Mouse (Mus musculus): ENCODE measurements around the gene Fam25c. TPM values are rescaled to one million over a fixed set of nuclear protein-coding genes. Genes with fewer than 3 reads are reported as not detected.
"Not testable (repeated sequence)": the region's sequence is repeated elsewhere in the genome, so short reads cannot be mapped to it uniquely, and the experiment has no call there.

Gene Fam25c
- polyA plus RNA-seq, 1 experiment from 2014 or later = not detected

GRCm38 (mm10) chr14:34327618-34328017 lies 27.6 kb downstream of the Fam25c start:
- DNase-seq (ENCODE audit: low spot score, missing footprints) (no peak), ATAC-seq (ENCODE audit: low FRiP score) (no peak)
- Histone ChIP-seq H3K4me3 (ENCODE audit: low read depth, low read length) (no peak overlapping the region), H3K4me2 (no peak overlapping the region), H3K9me3 (ENCODE audit: control insufficient read depth, low read length) (no peaks in the 10 kb centered on the region), H3K4me1 (ENCODE audit: control insufficient read depth, insufficient read depth, low read length) (no peaks in the 10 kb centered on the region), H3K27me3 (ENCODE audit: control insufficient read depth, insufficient read depth, low read length) (no peaks in the 10 kb centered on the region), H3K9ac (ENCODE audit: low read length) (no peak overlapping the region), H3K36me3 (ENCODE audit: control insufficient read depth, insufficient read depth, low read length) (peaks cover 13% of the 10 kb centered on the region; the same call in 1 of the 2 replicates), H3K27ac (ENCODE audit: low read depth, low read length) (no peak overlapping the region)
- 82% methylated on average over 1 of the region's 1 CpGs for WGBS

- peaks cover 10% of the 10 kb centered on the region; the same call in 1 of the 2 replicates for H3K36me3 ChIP-seq (ENCODE audit: control insufficient read depth, insufficient read depth, low read length)
- H3K27ac ChIP-seq (ENCODE audit: low read depth, low read length) = no peak overlapping the region
- DNase-seq (ENCODE audit: low spot score, missing footprints) (peak; percentile 68), ATAC-seq (ENCODE audit: low FRiP score) (no peak)
- no peak overlapping the region for H3K9ac ChIP-seq (ENCODE audit: low read length)
- 90% methylated on average over 3 of the region's 3 CpGs for WGBS
- no peaks in the 10 kb centered on the region for H3K27me3 ChIP-seq (ENCODE audit: control insufficient read depth, insufficient read depth, low read length)
- H3K4me2 ChIP-seq = no peak overlapping the region
- no peaks in the 10 kb centered on the region for H3K9me3 ChIP-seq (ENCODE audit: control insufficient read depth, low read length)
- H3K4me1 ChIP-seq (ENCODE audit: control insufficient read depth, insufficient read depth, low read length) = no peaks in the 10 kb centered on the region
- no peak overlapping the region for H3K4me3 ChIP-seq (ENCODE audit: low read depth, low read length)
Observed at GRCm38 (mm10) chr14:34326606-34327005, 28.6 kb downstream of the Fam25c start.

GRCm38 (mm10) chr14:34323576-34324085 lies 31.6 kb downstream of the Fam25c start:
- H3K27ac ChIP-seq (ENCODE audit: low read depth, low read length) = no peak overlapping the region
- H3K9me3 ChIP-seq (ENCODE audit: control insufficient read depth, low read length) = no peaks in the 10 kb centered on the region
- no peak overlapping the region for H3K9ac ChIP-seq (ENCODE audit: low read length)
- H3K27me3 ChIP-seq (ENCODE audit: control insufficient read depth, insufficient read depth, low read length) = no peaks in the 10 kb centered on the region
- DNase-seq (ENCODE audit: low spot score, missing footprints) = no peak
- H3K4me1 ChIP-seq (ENCODE audit: control insufficient read depth, insufficient read depth, low read length) = no peaks in the 10 kb centered on the region
- no peak overlapping the region for H3K4me3 ChIP-seq (ENCODE audit: low read depth, low read length)
- no peak for ATAC-seq (ENCODE audit: low FRiP score)
- H3K4me2 ChIP-seq = no peak overlapping the region
- H3K36me3 ChIP-seq (ENCODE audit: control insufficient read depth, insufficient read depth, low read length) = peaks cover 10% of the 10 kb centered on the region; the same call in 1 of the 2 replicates
- 93% methylated on average over 5 of the region's 5 CpGs for WGBS

- Histone ChIP-seq H3K4me1 (ENCODE audit: control insufficient read depth, insufficient read depth, low read length) (peaks cover 3% of the 10 kb centered on the region), H3K36me3 (ENCODE audit: control insufficient read depth, insufficient read depth, low read length) (peaks cover 4% of the 10 kb centered on the region; the same call in 1 of the 2 replicates), H3K4me2 (no peak overlapping the region), H3K4me3 (ENCODE audit: low read depth, low read length) (no peak overlapping the region), H3K27ac (ENCODE audit: low read depth, low read length) (no peak overlapping the region), H3K27me3 (ENCODE audit: control insufficient read depth, insufficient read depth, low read length) (no peaks in the 10 kb centered on the region), H3K9me3 (ENCODE audit: control insufficient read depth, low read length) (no peaks in the 10 kb centered on the region), H3K9ac (ENCODE audit: low read length) (no peak overlapping the region)
- DNase-seq (ENCODE audit: low spot score, missing footprints) (no peak), ATAC-seq (ENCODE audit: low FRiP score) (no peak)
Observed at GRCm38 (mm10) chr14:34318113-34318512, 37.1 kb downstream of the Fam25c start.

GRCm38 (mm10) chr14:34317431-34317830 lies 37.8 kb downstream of the Fam25c start:
- ATAC-seq (ENCODE audit: low FRiP score) (no peak), DNase-seq (ENCODE audit: low spot score, missing footprints) (no peak)
- Histone ChIP-seq H3K9me3 (ENCODE audit: control insufficient read depth, low read length) (no peaks in the 10 kb centered on the region), H3K36me3 (ENCODE audit: control insufficient read depth, insufficient read depth, low read length) (0 out of 2 replicates have a peak, but pooled peaks cover 3% of the 10 kb centered on the region), H3K27me3 (ENCODE audit: control insufficient read depth, insufficient read depth, low read length) (no peaks in the 10 kb centered on the region), H3K4me3 (ENCODE audit: low read depth, low read length) (no peak overlapping the region), H3K4me2 (no peak overlapping the region), H3K9ac (ENCODE audit: low read length) (no peak overlapping the region), H3K4me1 (ENCODE audit: control insufficient read depth, insufficient read depth, low read length) (peaks cover 9% of the 10 kb centered on the region), H3K27ac (ENCODE audit: low read depth, low read length) (no peak overlapping the region)
- WGBS = 93% methylated on average over 3 of the region's 3 CpGs

GRCm38 (mm10) chr14:34316346-34316745 lies 38.9 kb downstream of the Fam25c start:
- no peak for ATAC-seq (ENCODE audit: low FRiP score)
- H3K36me3 ChIP-seq (ENCODE audit: control insufficient read depth, insufficient read depth, low read length) = 0 out of 2 replicates have a peak, but pooled peaks cover 3% of the 10 kb centered on the region
- H3K27me3 ChIP-seq (ENCODE audit: control insufficient read depth, insufficient read depth, low read length) = no peaks in the 10 kb centered on the region

GRCm38 (mm10) chr14:34314796-34315195 lies 40.4 kb downstream of the Fam25c start:
- Histone ChIP-seq H3K9ac (ENCODE audit: low read length) (no peak overlapping the region), H3K27ac (ENCODE audit: low read depth, low read length) (no peak overlapping the region), H3K4me2 (no peak overlapping the region), H3K4me1 (ENCODE audit: control insufficient read depth, insufficient read depth, low read length) (peaks cover 15% of the 10 kb centered on the region), H3K9me3 (ENCODE audit: control insufficient read depth, low read length) (no peaks in the 10 kb centered on the region), H3K4me3 (ENCODE audit: low read depth, low read length) (no peak overlapping the region), H3K36me3 (ENCODE audit: control insufficient read depth, insufficient read depth, low read length) (0 out of 2 replicates have a peak, but pooled peaks cover 1% of the 10 kb centered on the region), H3K27me3 (ENCODE audit: control insufficient read depth, insufficient read depth, low read length) (no peaks in the 10 kb centered on the region)
- DNase-seq (ENCODE audit: low spot score, missing footprints) (no peak), ATAC-seq (ENCODE audit: low FRiP score) (no peak)
- 93% methylated on average over 3 of the region's 3 CpGs for WGBS

More at GRCm38 (mm10) chr14:34316346-34316745, 38.9 kb downstream of the Fam25c start:
- no peak for DNase-seq (ENCODE audit: low spot score, missing footprints)
- H3K4me3 ChIP-seq (ENCODE audit: low read depth, low read length) = no peak overlapping the region
- H3K27ac ChIP-seq (ENCODE audit: low read depth, low read length) = no peak overlapping the region
- no peaks in the 10 kb centered on the region for H3K9me3 ChIP-seq (ENCODE audit: control insufficient read depth, low read length)
- H3K4me2 ChIP-seq = no peak overlapping the region
- peaks cover 15% of the 10 kb centered on the region for H3K4me1 ChIP-seq (ENCODE audit: control insufficient read depth, insufficient read depth, low read length)
- WGBS = 97% methylated on average over 2 of the region's 2 CpGs
- no peak overlapping the region for H3K9ac ChIP-seq (ENCODE audit: low read length)

- not testable (repeated sequence) for ATAC-seq (ENCODE audit: low FRiP score); H3K9ac ChIP-seq (ENCODE audit: low read length); H3K27ac ChIP-seq (ENCODE audit: low read depth, low read length); H3K4me3 ChIP-seq (ENCODE audit: low read depth, low read length); DNase-seq (ENCODE audit: low spot score, missing footprints); H3K9me3 ChIP-seq (ENCODE audit: control insufficient read depth, low read length); H3K27me3 ChIP-seq (ENCODE audit: control insufficient read depth, insufficient read depth, low read length); H3K4me2 ChIP-seq; H3K36me3 ChIP-seq (ENCODE audit: control insufficient read depth, insufficient read depth, low read length)
- 91% methylated on average over 8 of the region's 8 CpGs for WGBS
- H3K4me1 ChIP-seq (ENCODE audit: control insufficient read depth, insufficient read depth, low read length) = peaks cover 17% of the 10 kb centered on the region
Observed at GRCm38 (mm10) chr14:34314383-34314782, 40.9 kb downstream of the Fam25c start.

- DNase-seq (ENCODE audit: low spot score, missing footprints) = no peak
- H3K4me1 ChIP-seq (ENCODE audit: control insufficient read depth, insufficient read depth, low read length) = peaks cover 17% of the 10 kb centered on the region
- no peaks in the 10 kb centered on the region for H3K36me3 ChIP-seq (ENCODE audit: control insufficient read depth, insufficient read depth, low read length)
- no peak overlapping the region for H3K4me3 ChIP-seq (ENCODE audit: low read depth, low read length)
- no peaks in the 10 kb centered on the region for H3K27me3 ChIP-seq (ENCODE audit: control insufficient read depth, insufficient read depth, low read length)
- WGBS = 98% methylated on average over 3 of the region's 3 CpGs
- no peaks in the 10 kb centered on the region for H3K9me3 ChIP-seq (ENCODE audit: control insufficient read depth, low read length)
- no peak overlapping the region for H3K27ac ChIP-seq (ENCODE audit: low read depth, low read length)
- H3K9ac ChIP-seq (ENCODE audit: low read length) = no peak overlapping the region
- H3K4me2 ChIP-seq = no peak overlapping the region
- ATAC-seq (ENCODE audit: low FRiP score) = no peak
Observed at GRCm38 (mm10) chr14:34313612-34314011, 41.6 kb downstream of the Fam25c start.
